Mouse (Mus musculus) heart, adult 18-20 months (tissue): ENCODE results near the gene Sfxn1. TPM values are rescaled to one million over a fixed set of nuclear protein-coding genes. Genes with fewer than 3 reads are reported as not detected.

ENCODE experiments used
- DNase-seq, 2 experiments: peaks; one replicate each; pipeline ENCODE4 v3.0.0; 2021 to 2022; ENCODE audit warnings: mixed read lengths in 1 of 2
- total RNA-seq, 2 experiments: library from RNA; stranded (reverse); gene quantifications; 2 replicates each; pipeline ENCODE4 v1.2.3; 2021

The Sfxn1 gene
- total RNA-seq, 2 experiments from 2014 or later, result 6.2 to 10.4 TPM

DNA sequence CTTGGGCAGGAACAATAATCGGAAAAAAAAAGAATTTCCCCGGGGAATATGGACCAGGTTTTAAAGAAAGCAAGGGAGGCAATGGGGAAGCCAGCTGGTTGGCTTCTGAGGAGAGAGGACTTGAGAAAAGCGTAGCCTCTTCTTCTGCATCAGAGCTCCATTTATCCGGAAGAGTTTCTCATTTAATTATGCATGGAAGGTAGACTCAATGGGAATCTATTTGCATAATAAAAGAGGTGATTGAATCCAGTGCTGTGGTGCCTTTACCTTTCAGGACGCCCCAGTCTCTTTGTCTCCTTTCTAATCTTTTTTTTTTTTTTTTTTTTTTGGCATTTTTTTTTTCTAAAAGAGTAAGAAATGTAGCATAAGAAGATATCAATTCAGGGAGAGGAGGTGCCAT, 46.7 kb downstream of the Sfxn1 start:
- no peak for DNase-seq

DNA sequence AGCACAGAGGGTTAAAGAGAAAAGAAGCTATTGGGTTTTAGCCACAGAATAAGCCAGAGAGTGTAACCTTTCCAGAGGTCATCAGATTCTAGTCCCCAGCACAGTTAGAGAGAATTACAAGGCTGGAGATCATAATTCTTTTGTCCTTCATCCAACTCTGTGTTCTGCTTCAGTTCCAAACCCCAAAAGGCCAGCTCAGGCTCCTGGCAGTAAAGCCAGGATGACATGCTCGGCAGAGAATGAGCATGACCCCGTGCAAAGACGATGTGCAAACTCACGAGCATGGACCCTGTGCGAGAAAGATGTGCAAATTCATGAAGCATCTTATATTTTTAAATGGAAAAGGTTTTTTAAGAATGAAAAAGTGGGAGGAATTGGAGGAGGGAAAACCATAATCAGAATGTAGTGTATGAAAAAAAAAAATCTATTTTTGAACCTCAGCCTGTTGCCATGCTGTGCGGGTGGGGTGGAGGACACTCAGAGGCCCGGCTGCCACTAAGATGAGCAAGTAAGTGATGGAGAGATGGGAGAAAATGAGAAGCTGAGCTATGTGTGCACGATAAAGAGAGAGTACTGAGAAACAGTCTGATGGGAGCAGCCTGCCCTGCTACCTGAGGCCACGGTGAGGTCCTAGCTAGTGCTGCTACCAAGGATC, 66.2 kb downstream of the Sfxn1 start:
- no peak for DNase-seq

DNA sequence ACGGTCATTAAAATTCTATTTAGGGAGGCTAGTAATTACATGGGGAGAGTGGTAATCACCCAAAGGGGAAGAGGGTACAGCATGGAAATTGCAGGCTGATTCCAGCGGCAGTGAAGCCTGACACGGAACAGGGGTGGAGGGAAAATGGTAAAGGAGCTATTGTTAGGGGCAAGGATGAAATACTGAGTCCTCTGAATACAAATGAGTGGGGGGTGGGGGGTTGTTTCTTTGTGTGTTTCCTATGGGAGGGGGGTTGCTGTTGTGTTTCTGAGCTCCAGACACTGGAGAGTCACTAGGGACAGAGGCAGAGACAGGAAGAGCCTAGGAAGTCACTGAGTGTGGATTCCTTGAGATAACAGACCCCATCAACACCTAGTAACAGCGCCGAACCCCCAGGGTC, 72.1 kb downstream of the Sfxn1 start:
- no peak for DNase-seq

DNA sequence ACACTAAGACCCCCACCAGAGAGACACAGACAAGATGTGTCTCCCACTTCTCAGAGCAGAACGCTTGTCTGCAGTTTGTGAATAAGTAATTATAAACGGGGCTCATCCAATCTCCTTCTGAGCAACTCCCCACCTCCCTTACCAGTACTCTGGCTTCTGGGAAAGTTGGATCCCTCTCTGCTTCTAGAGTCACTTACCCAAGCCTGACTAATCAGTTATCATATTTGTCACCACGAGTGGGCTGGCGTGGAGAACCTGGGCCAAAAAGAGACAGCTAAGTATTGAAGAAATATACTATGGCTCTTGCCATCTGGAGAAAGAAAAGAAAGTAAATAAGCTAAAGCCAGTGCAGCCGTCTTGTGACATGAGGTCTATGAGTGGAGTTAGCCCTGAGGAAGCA, 73.0 kb downstream of the Sfxn1 start:
- no peak for DNase-seq

DNA sequence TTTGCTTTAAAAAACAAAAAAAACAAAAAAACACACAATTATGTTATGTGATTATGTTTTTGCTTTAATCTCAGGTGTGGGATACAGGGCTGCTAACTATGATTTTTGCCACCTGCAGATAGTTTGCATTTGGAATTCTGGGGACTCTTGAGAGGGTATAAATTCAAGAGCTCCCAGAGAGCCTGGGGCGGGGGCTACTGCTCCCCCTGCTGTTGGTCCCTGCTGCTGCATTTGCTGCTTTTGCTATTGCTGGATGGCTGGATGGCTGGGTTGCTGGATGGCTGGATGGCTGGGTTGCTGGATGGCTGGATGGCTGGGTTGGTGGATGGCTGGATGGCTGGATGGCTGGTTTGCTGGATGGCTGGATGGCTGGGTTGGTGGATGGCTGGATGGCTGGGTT, 75.7 kb downstream of the Sfxn1 start:
- no peak for DNase-seq

DNA sequence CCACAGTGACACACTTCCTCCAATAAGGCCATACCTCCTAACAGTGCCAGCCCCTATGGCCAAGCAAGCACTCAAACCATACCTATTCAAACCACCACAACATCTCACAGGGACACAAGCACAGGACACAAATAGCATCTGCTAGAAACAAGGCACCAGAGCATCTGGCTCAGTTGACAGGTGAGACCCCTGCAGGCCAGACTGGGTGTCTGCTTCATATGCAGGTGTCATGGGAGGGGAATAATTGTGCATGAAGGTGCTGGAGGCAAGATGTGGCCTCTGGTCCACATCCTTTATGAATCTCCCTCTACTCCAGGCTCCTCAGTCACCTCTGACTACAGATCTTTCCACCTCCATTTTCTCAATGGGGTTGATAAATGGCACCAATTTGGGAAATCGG, 80.8 kb downstream of the Sfxn1 start:
- no peak for DNase-seq

DNA sequence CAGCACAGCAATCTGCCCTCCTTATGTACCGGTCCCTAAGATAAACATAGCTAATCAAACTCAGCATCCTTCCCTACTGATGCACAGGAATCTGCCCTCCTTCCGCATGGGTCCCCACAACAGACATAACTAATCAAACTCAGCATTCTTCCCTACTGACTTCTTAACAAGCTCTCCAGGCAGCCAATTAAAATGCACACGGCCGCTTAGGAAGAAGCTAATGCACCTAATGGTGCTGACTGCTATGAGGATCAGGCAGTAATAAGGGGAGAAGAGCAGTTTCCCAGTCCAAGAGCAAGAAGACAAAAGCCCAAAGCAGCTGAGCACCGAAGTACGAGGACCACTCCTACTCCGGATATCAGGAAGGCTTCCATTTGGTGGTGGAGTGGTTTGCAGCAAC, 81.2 kb downstream of the Sfxn1 start:
- DNase-seq, result no peak

DNA sequence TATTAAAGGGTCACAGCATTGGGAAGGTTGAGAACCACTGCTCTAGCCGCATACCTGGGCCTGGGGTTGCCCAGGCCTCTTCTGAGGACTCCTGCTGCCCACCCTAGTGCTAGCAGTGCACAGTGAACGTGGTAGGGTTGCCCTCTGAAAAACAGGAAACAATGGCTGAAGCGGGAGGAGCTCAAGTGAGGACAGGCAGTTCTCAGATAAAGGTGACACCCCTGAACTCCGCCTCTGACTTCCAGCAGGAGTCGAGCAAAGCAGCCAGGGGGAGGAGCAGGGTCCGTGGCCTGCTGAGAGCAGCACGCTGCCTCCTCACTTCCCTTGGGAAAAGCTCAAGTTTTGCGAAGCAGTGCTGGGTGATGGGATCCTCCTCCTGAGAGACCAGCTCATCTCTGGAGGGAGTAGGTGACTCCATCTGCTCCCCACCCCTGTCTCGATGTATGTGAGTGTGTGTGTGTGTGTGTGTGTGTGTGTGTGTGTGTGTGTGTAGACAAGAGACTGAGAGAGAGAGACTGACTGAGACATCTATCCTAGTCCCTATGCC, 82.1 kb downstream of the Sfxn1 start:
- peak in 1 of 2 experiments; percentile 53 for DNase-seq

DNA sequence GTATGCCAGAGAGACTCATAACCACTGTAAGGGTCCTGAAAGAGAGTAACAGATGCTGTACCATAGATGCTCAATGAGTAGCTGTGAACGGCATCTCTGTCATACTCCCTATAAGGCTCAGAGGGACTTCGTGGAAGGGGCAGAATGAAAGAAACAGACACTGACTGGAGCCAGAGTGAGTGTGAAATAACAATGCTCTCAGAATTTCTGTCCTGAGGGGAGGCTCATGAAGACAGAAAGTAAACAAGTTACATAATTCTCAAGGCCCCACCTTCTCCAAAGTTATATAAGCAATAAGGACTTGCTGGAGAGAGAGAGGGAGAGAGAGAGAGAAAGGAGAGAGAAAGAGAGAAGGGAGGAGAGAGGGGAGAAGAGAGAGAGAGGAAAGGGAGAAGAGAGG, 84.2 kb downstream of the Sfxn1 start:
- DNase-seq, result no peak

Other genes starting within 250 kb of the Sfxn1 start
- gene Drd1, start 16.2 kb upstream of the Sfxn1 start, total RNA-seq, result under 1 TPM; 0.15 to 0.65 TPM
- gene Hrh2, start 120.3 kb downstream of the Sfxn1 start, total RNA-seq, result under 1 TPM; 0.37 to 0.51 TPM